Mouse (Mus musculus) frontal cortex, postnatal 14 days (tissue): ENCODE measurements around the gene Bet1.

Experiments
- DNase-seq, 2 experiments: peaks; one replicate each; pipeline ENCODE4 v3.0.0; 2022; ENCODE audit warnings: low spot score in 2 of 2

Gene Bet1

GRCm38 (mm10) chr6:4086663-4087454 lies at the start of gene Bet1:
Gene Bet1, minus strand, starts transcription at chr6:4086972.
- peak; percentile 79 for DNase-seq

- no peak for DNase-seq
These were observed 45.5 kb upstream of the Bet1 start for GRCm38 (mm10) chr6:4132239-4132638.

GRCm38 (mm10) chr6:4131149-4131548 lies 44.4 kb upstream of the Bet1 start:
- DNase-seq = no peak

- no peak for DNase-seq
These were observed 31.8 kb upstream of the Bet1 start for GRCm38 (mm10) chr6:4118611-4119010.

GRCm38 (mm10) chr6:4090423-4090822 lies 3.7 kb upstream of the Bet1 start:
- no peak for DNase-seq

- DNase-seq = no peak
These were observed 14.5 kb downstream of the Bet1 start for GRCm38 (mm10) chr6:4072281-4072680.

- no peak for DNase-seq
These were observed 17.1 kb downstream of the Bet1 start for GRCm38 (mm10) chr6:4069714-4070113.

- DNase-seq = no peak
These were observed 32.4 kb downstream of the Bet1 start for GRCm38 (mm10) chr6:4054387-4054786.

GRCm38 (mm10) chr6:4052843-4053242 lies 33.9 kb downstream of the Bet1 start:
- no peak for DNase-seq

GRCm38 (mm10) chr6:4047200-4047599 lies 39.6 kb downstream of the Bet1 start:
- DNase-seq = no peak

- DNase-seq = no peak
These were observed 45.0 kb downstream of the Bet1 start for GRCm38 (mm10) chr6:4041821-4042220.

- no peak for DNase-seq
These were observed 55.8 kb downstream of the Bet1 start for GRCm38 (mm10) chr6:4030956-4031355.
